Mouse (Mus musculus) kidney, postnatal 10 days (tissue): ENCODE data around the gene Esp6.
"Not testable (repeated sequence)": the region's sequence is repeated elsewhere in the genome, so short reads cannot be mapped to it uniquely, and the experiment has no call there.

Experiments
- DNase-seq: peaks from one replicate; pipeline ENCODE4 v3.0.0; 2021; ENCODE audit warnings: mixed read lengths

Gene Esp6

GRCm38 (mm10) chr17:40561207-40561606, at the start of gene Esp6:
TSS of gene Esp6 (plus strand) at chr17:40561507.
- DNase-seq, result no peak

DNA sequence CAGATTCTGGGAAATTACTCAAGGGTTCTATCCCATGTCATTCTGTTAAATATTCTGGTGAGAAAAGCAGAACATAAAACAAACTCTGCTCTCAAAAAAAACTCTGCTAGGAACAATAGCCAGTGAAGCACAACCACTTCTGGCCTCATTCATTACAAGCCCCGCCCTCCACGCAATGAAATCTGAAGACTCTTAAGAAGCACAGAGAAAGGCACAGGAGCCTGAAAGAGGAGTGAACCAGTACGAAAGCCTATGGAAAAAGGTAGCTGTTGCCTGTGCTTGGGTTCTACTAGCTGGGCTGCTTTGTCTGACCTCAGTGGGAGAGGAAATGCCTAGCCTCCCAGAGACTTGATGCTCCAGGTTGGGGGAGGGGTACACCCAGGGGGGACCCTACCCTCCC, 41.5 kb upstream of the Esp6 start, which contains the start of gene Esp8:
Gene Esp8, plus strand, starts transcription at position 205 of the 400 bp plus-strand sequence.
- no peak for DNase-seq

- no peak for DNase-seq
These were observed 31.5 kb upstream of the Esp6 start for GRCm38 (mm10) chr17:40529813-40530212.

DNA sequence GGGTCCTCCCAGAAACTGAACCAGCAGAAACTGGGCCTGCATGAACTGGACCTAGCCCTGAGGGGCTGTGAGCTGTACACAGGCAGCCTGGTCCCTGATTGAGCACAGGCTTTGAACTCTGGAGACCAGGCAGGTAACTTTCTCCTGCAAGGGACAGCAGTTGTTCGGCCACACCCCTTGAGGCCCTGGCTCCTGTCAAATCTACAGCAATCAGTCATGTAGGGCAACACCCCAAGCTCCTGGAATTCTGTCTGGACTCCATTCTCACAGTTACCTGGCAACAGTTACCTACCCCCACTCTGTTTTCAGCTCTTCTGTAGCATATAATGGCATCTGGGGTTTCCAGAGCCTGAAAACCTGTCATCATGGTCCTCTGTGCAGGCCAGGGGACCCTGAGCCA, 30.2 kb upstream of the Esp6 start:
- no peak for DNase-seq

DNA sequence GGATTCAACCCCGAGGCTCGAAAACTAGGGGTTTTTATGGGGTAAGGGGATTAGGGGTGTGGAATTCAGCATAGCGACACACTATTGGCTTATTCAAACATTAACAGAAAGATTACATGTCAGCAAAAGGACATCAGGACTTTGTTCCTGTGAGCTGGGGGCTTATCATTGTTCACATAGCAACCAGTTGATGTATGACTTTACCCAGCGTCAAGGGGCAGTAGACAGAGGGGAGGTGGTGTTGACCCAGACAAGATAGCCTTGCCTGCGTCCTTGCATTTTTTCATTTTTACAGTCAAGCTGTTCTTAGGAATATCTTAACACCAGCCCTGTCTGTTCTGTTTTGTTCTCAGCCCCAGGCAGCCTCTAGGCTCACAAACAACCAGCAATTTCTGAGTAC, 14.3 kb upstream of the Esp6 start:
- DNase-seq, result not testable (repeated sequence)

GRCm38 (mm10) chr17:40553470-40553869, 7.8 kb upstream of the Esp6 start:
- no peak for DNase-seq

GRCm38 (mm10) chr17:40583906-40584305, 22.6 kb downstream of the Esp6 start:
- DNase-seq, result not testable (repeated sequence)

DNA sequence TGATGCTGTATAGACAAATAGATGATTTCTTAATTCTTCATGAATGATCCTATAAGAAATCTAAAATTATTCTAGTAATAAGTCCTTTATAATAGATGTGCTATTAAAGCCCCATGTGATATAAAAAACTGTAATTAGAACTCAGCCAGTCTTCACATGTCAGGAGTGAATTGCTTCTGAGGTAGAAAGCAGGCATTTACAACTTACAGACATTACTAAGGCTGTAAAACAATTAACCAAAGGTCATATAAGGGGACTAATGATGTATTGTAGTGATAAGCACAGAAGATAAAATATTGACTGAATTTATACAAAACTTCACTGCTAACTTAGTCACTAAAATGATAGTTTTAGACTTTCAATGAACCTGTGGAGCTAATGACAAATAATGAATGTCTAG, 30.0 kb downstream of the Esp6 start:
- no peak for DNase-seq

DNA sequence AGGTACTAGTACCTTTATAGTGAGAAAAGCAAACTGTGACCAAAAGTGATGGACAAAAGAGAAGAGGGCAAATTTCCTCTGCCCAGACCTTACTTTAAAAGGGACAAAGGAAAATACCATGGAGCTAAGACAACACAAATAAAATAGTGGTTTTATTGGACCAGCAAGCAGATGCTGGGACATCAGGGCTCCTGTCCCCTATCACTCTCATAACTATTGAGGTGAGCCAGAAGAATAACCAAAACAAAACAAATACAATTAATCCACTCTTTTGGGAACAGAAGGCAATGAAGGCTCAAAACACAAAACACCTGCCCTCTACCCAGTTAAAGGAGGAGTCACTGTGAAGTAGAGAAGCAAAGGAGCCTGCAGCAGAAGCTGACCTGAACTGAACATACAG, 37.0 kb downstream of the Esp6 start, which contains the start of gene Esp4:
Gene Esp4, plus strand, starts transcription at position 301 of the 400 bp plus-strand sequence.
- no peak for DNase-seq
